In the genomic region with DNA sequence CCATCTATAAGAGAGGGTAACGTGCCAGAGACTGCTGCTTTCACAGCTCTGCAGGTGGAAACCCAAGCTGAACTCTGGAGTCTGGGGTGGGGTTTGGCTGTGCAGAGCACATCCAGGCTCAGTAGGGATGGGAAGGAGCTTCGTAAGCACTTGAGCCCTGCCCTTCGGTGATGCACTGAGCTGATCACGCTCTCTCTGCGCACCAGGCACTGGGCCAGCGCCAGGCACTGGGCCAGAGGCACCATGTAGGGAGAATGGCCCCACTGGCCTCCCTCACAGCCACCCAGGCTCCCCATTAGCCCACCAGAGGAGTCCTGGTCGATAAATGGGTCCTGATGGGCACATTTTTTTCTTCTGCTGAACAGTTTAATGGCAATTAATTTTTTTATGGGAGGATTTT, we compare ENCODE assay signal across 10 mouse cellular contexts. TPM values are rescaled to one million over a fixed set of nuclear protein-coding genes. Genes with fewer than 3 reads are reported as not detected.
DNase-seq lines count a peak whose midpoint lies in the region; ATAC-seq and TF ChIP-seq lines count a peak whose summit lies in the region.
"Had no signal": no experiment of that assay in that cellular context is flagged by ENCODE, and none has a peak within 500 bp of the region (broad histone marks: within the 10 kb centered on the region; RNA-seq: fewer than 3 reads in every experiment).

No protein-coding gene starts in this region.

- TF ChIP-seq EP300 in liver, postnatal 0 days (IDR thresholded peaks at IDR 0.05; ENCODE audit: low read depth), result no peak

- H3K4me2 ChIP-seq in limb, embryonic 12.5 days, result no peak overlapping the region
- no peak overlapping the region for H3K4me2 ChIP-seq in hindbrain, postnatal 0 days (ENCODE audit: low read depth, low read length)
- no peak overlapping the region for H3K4me2 ChIP-seq in liver, postnatal 0 days (ENCODE audit: low read depth, low read length)
- H3K4me2 ChIP-seq: embryonic facial prominence, embryonic 13.5 days had no signal

- no peak for ATAC-seq in limb, embryonic 12.5 days (ENCODE audit: insufficient number of reproducible peaks, insufficient read depth, low FRiP score, low TSS enrichment, low read depth)
- ATAC-seq in hindbrain, postnatal 0 days, result 0 out of 2 replicates have a peak, but pooled peaks have one; percentile 35
- no peak for ATAC-seq in liver, postnatal 0 days

- no peaks in the 10 kb centered on the region for H3K9me3 ChIP-seq in limb, embryonic 12.5 days
- no peaks in the 10 kb centered on the region for H3K9me3 ChIP-seq in limb, embryonic 10.5 days (replicated peaks)
- no peaks in the 10 kb centered on the region for H3K9me3 ChIP-seq in hindbrain, postnatal 0 days (ENCODE audit: low read length)
- H3K9me3 ChIP-seq in liver, postnatal 0 days (ENCODE audit: low read length), result no peaks in the 10 kb centered on the region
- H3K9me3 ChIP-seq: embryonic facial prominence, embryonic 13.5 days had no signal

- no peak overlapping the region for H3K4me3 ChIP-seq in limb, embryonic 12.5 days (replicated peaks)
- no peak overlapping the region for H3K4me3 ChIP-seq in limb, embryonic 10.5 days
- H3K4me3 ChIP-seq in hindbrain, postnatal 0 days (ENCODE audit: low read length), result no peak overlapping the region
- H3K4me3 ChIP-seq in liver, postnatal 0 days (ENCODE audit: low read depth, low read length), result no peak overlapping the region
- H3K4me3 ChIP-seq: embryonic facial prominence, embryonic 13.5 days had no signal

- H3K27me3 ChIP-seq in limb, embryonic 12.5 days, result no peaks in the 10 kb centered on the region
- H3K27me3 ChIP-seq in limb, embryonic 10.5 days (ENCODE audit: low read depth, poor library complexity, severe bottlenecking), result peaks cover 3% of the 10 kb centered on the region; the same call in 1 of the 2 replicates
- no peaks in the 10 kb centered on the region for H3K27me3 ChIP-seq in hindbrain, postnatal 0 days (ENCODE audit: insufficient read depth, low read length)
- no peaks in the 10 kb centered on the region for H3K27me3 ChIP-seq in liver, postnatal 0 days (ENCODE audit: insufficient read depth, low read length)
- H3K27me3 ChIP-seq: embryonic facial prominence, embryonic 13.5 days had no signal

- TF ChIP-seq CTCF in hindbrain, postnatal 0 days (IDR thresholded peaks at IDR 0.05; ENCODE audit: low read depth), result no peak
- TF ChIP-seq CTCF in liver, postnatal 0 days (IDR thresholded peaks at IDR 0.05; ENCODE audit: low read depth), result no peak

- 0 out of 2 replicates have a peak overlapping the region, but pooled peaks have one; percentile 4 for H3K9ac ChIP-seq in limb, embryonic 12.5 days (replicated peaks)
- no peak overlapping the region for H3K9ac ChIP-seq in hindbrain, postnatal 0 days (replicated peaks; ENCODE audit: low read length)
- H3K9ac ChIP-seq in liver, postnatal 0 days (replicated peaks), result no peak overlapping the region
- H3K9ac ChIP-seq: embryonic facial prominence, embryonic 13.5 days had no signal

- peak; percentile 63 for DNase-seq in gastrocnemius, postnatal 10 days
- no peak for DNase-seq in gastrocnemius, postnatal 25 days
- no peak for DNase-seq in limb, embryonic 10.5 days (ENCODE audit: low spot score)
- peak; percentile 13 for DNase-seq in ZHBTc4 (ENCODE audit: low read depth, low spot score)
- peak; percentile 57 for DNase-seq in hindbrain, postnatal 0 days (ENCODE audit: low spot score)
- no peak for DNase-seq in liver, postnatal 0 days
- DNase-seq: liver had no signal

- H3K27ac ChIP-seq in limb, embryonic 12.5 days, result no peak overlapping the region
- H3K27ac ChIP-seq in limb, embryonic 10.5 days, result no peak overlapping the region
- H3K27ac ChIP-seq in hindbrain, postnatal 0 days, result no peak overlapping the region
- H3K27ac ChIP-seq in liver, postnatal 0 days (ENCODE audit: low read depth), result no peak overlapping the region
- H3K27ac ChIP-seq: embryonic facial prominence, embryonic 13.5 days had no signal

- 68% methylated on average over 7 of the region's 7 CpGs for WGBS in limb, embryonic 12.5 days
- 69% methylated on average over 7 of the region's 7 CpGs for WGBS in limb, embryonic 10.5 days
- 28% methylated on average over 7 of the region's 7 CpGs for WGBS in hindbrain, postnatal 0 days
- 71% methylated on average over 7 of the region's 7 CpGs for WGBS in liver, postnatal 0 days (ENCODE audit: insufficient replicate concordance)

- H3K36me3 ChIP-seq in limb, embryonic 12.5 days, result no peaks in the 10 kb centered on the region
- H3K36me3 ChIP-seq in limb, embryonic 10.5 days, result no peaks in the 10 kb centered on the region
- H3K36me3 ChIP-seq in hindbrain, postnatal 0 days (ENCODE audit: insufficient read depth, low read length), result no peaks in the 10 kb centered on the region
- no peaks in the 10 kb centered on the region for H3K36me3 ChIP-seq in liver, postnatal 0 days (replicated peaks; ENCODE audit: insufficient read depth, low read length)
- H3K36me3 ChIP-seq: embryonic facial prominence, embryonic 13.5 days had no signal

- no peaks in the 10 kb centered on the region for H3K4me1 ChIP-seq in limb, embryonic 12.5 days (replicated peaks)
- H3K4me1 ChIP-seq in limb, embryonic 10.5 days, result peaks cover 10% of the 10 kb centered on the region
- H3K4me1 ChIP-seq in hindbrain, postnatal 0 days (ENCODE audit: insufficient read depth, low read length), result peaks cover 4% of the 10 kb centered on the region; the same call in 1 of the 2 replicates
- no peaks in the 10 kb centered on the region for H3K4me1 ChIP-seq in liver, postnatal 0 days (ENCODE audit: insufficient read depth)

RNA-seq across cellular contexts. Expression of a gene that starts 8.6 kb away (rescaled TPM):
- total RNA-seq in gastrocnemius, postnatal 10 days (2021), result under 1 TPM; 0.09 to 0.14 TPM
- total RNA-seq in gastrocnemius, postnatal 25 days (2021), result under 1 TPM in 1 of 2 experiments, not detected in 1; 0.03 TPM
- not detected in 2 replicates for polyA plus RNA-seq in limb, embryonic 12.5 days (2016; fragmentation: Nextera tagmentation; extraction: Ambion mirVana)
- 0.01 TPM in 1 of 2 replicates, not detected in the other for polyA plus RNA-seq in limb, embryonic 10.5 days (2016; fragmentation: Nextera tagmentation; extraction: Ambion mirVana)
- total RNA-seq in hindbrain, postnatal 0 days (2014; rRNA removed), result 1.3 and 2.7 TPM in 2 replicates
- polyA plus RNA-seq in hindbrain, postnatal 0 days (2015; fragmentation: Nextera tagmentation; extraction: Ambion mirVana), result 0.18 TPM in 2 replicates
- polyA plus RNA-seq in liver, postnatal 0 days (2015; fragmentation: Nextera tagmentation; extraction: Ambion mirVana), result 0.01 TPM in 1 of 2 replicates, not detected in the other
- total RNA-seq: monocyte, adult 5-6 weeks had no signal

RNA-seq across cellular contexts. Expression of a gene that starts 29.5 kb away (rescaled TPM):
- 10 to 100 TPM; 12.9 to 16.6 TPM for total RNA-seq in gastrocnemius, postnatal 10 days (2021)
- total RNA-seq in gastrocnemius, postnatal 25 days (2021), result 1 to 10 TPM; 3.1 TPM
- 73.4 and 74.1 TPM in 2 replicates for polyA plus RNA-seq in limb, embryonic 12.5 days (2016; fragmentation: Nextera tagmentation; extraction: Ambion mirVana)
- 83.6 and 91.4 TPM in 2 replicates for polyA plus RNA-seq in limb, embryonic 10.5 days (2016; fragmentation: Nextera tagmentation; extraction: Ambion mirVana)
- total RNA-seq in hindbrain, postnatal 0 days (2014; rRNA removed), result 310 and 330 TPM in 2 replicates
- 147 and 155 TPM in 2 replicates for polyA plus RNA-seq in hindbrain, postnatal 0 days (2015; fragmentation: Nextera tagmentation; extraction: Ambion mirVana)
- 1.9 TPM in 2 replicates for polyA plus RNA-seq in liver, postnatal 0 days (2015; fragmentation: Nextera tagmentation; extraction: Ambion mirVana)

RNA-seq across cellular contexts. Expression of a gene that starts 48.5 kb away (rescaled TPM):
- total RNA-seq in gastrocnemius, postnatal 10 days (2021), result 1 to 10 TPM; 5.9 to 7.6 TPM
- 1 to 10 TPM; 3.1 to 4.0 TPM for total RNA-seq in gastrocnemius, postnatal 25 days (2021)
- 16.1 TPM in 2 replicates for polyA plus RNA-seq in limb, embryonic 12.5 days (2016; fragmentation: Nextera tagmentation; extraction: Ambion mirVana)
- polyA plus RNA-seq in limb, embryonic 10.5 days (2016; fragmentation: Nextera tagmentation; extraction: Ambion mirVana), result 14.7 and 16.1 TPM in 2 replicates
- 20.5 and 24.5 TPM in 2 replicates for total RNA-seq in hindbrain, postnatal 0 days (2014; rRNA removed)
- polyA plus RNA-seq in hindbrain, postnatal 0 days (2015; fragmentation: Nextera tagmentation; extraction: Ambion mirVana), result 8.8 and 9.4 TPM in 2 replicates
- polyA plus RNA-seq in liver, postnatal 0 days (2015; fragmentation: Nextera tagmentation; extraction: Ambion mirVana), result 3.7 and 4.1 TPM in 2 replicates

Comparison
In these comparisons a context has a peak if more than half of its experiments do, and no peak if none do; other contexts are left out.
1. DNase-seq: peak in gastrocnemius, postnatal 10 days (single experiment), ZHBTc4 (single experiment) and hindbrain, postnatal 0 days (single experiment); none in gastrocnemius, postnatal 25 days (single experiment), limb, embryonic 10.5 days (single experiment) and liver, postnatal 0 days (single experiment).
2. RNA of a gene that starts 29.5 kb away (polyA plus RNA-seq): 147 to 155 TPM in hindbrain, postnatal 0 days, 83.6 to 91.4 TPM in limb, embryonic 10.5 days and 73.4 to 74.1 TPM in limb, embryonic 12.5 days; 1.9 TPM in liver, postnatal 0 days; every median in the first group is over 10 times any median in the second.